Mouse (Mus musculus) kidney, postnatal 0 days (tissue): ENCODE measurements around the gene Atrip. TPM values are rescaled to one million over a fixed set of nuclear protein-coding genes. Genes with fewer than 3 reads are reported as not detected.
A peak's percentile ranks its signal among the peaks of the same experiment; 100 is the strongest.

Source experiments
- ATAC-seq: fragments of 200-750 bp; cut with Nextera tagmentation; replicated peaks from 2 replicates; pipeline ENCODE4 v1.8.0; 2017; ENCODE audit warnings: low read depth, moderate number of reproducible peaks, moderate TSS enrichment, moderate library complexity; ENCODE audit not compliant: low FRiP score
- DNase-seq: peaks from one replicate; pipeline ENCODE4 v3.0.0-alpha.2; 2016; ENCODE audit warnings: low spot score
- H3K27ac ChIP-seq: fragments of 300-500 bp; sonication (generic); 2 replicates; pipeline ENCODE4 v1.5.1; 2014; ENCODE audit warnings: mild to moderate bottlenecking
- H3K27me3 ChIP-seq: fragments of 300-500 bp; sonication (generic); 2 replicates; pipeline ENCODE4 v1.6.1; 2014; ENCODE audit warnings: low read length, mixed read lengths; ENCODE audit not compliant: insufficient read depth
- H3K36me3 ChIP-seq: fragments of 300-500 bp; sonication (generic); 2 replicates; pipeline ENCODE4 v1.6.1; 2014; ENCODE audit warnings: low read length, mixed read lengths; ENCODE audit not compliant: insufficient read depth
- H3K4me1 ChIP-seq: fragments of 300-500 bp; sonication (generic); replicated peaks from 2 replicates; pipeline ENCODE4 v1.6.1; 2014; ENCODE audit warnings: antibody characterized with exemption, low read length, mixed read lengths; ENCODE audit not compliant: insufficient read depth
- H3K4me2 ChIP-seq: fragments of 300-500 bp; sonication (generic); 2 replicates; pipeline ENCODE4 v1.6.1; 2014; ENCODE audit warnings: mild to moderate bottlenecking, low read length, moderate library complexity, mixed read lengths
- H3K4me3 ChIP-seq: fragments of 300-500 bp; sonication (generic); replicated peaks from 2 replicates; pipeline ENCODE4 v1.5.1; 2014; ENCODE audit warnings: low read depth, low read length
- H3K9ac ChIP-seq: fragments of 300-500 bp; sonication (generic); 2 replicates; pipeline ENCODE4 v1.6.1; 2014; ENCODE audit warnings: low read depth, low read length
- H3K9me3 ChIP-seq: fragments of 300-500 bp; sonication (generic); replicated peaks from 2 replicates; pipeline ENCODE4 v1.6.1; 2016; ENCODE audit warnings: low read length, inconsistent platforms, mixed read lengths
- CTCF ChIP-seq: IDR thresholded peaks from 2 replicates; pipeline ENCODE4 v1.5.1; 2016; ENCODE audit warnings: antibody characterized with exemption, low read depth, mild to moderate bottlenecking, moderate library complexity
- WGBS: fragments of 180-500 bp; shearing (Covaris S2); extraction: QIAGEN DNeasy Blood & Tissue Kit; methylation state at CpG from one replicate; pipeline ENCODE4 v1.1.7; 2014; 5-methylcytosine and 5-hydroxymethylcytosine counted together
- polyA plus RNA-seq: library from polyadenylated mRNA; unstranded; fragments of >200 nt; fragmentation: Nextera tagmentation; extraction: Ambion mirVana; gene quantifications from 2 replicates; pipeline ENCODE4 v1.2.1, GENCODE M21; 2015

The Atrip gene
- polyA plus RNA-seq, 1 experiment from 2014 or later = 18.8 TPM

GRCm38 (mm10) chr9:109100307-109100928 lies 26.5 kb upstream of the Atrip start:
- peaks cover 30% of the 10 kb centered on the region for H3K4me1 ChIP-seq
- TF ChIP-seq CTCF = no peak
- WGBS = 85% methylated on average over 20 of the region's 20 CpGs
- DNase-seq = no peak
- no peaks in the 10 kb centered on the region for H3K27me3 ChIP-seq
- no peaks in the 10 kb centered on the region for H3K9me3 ChIP-seq
- ATAC-seq = no peak
- H3K36me3 ChIP-seq = peaks cover 19% of the 10 kb centered on the region; the same call in 1 of the 2 replicates
- peak overlapping the region; percentile 31; the same call in 1 of the 2 replicates for H3K27ac ChIP-seq
- H3K4me2 ChIP-seq = no peak overlapping the region
- H3K4me3 ChIP-seq = no peak overlapping the region
- no peak overlapping the region for H3K9ac ChIP-seq

GRCm38 (mm10) chr9:109098969-109099368 lies 25.0 kb upstream of the Atrip start:
- H3K27ac ChIP-seq = peak overlapping the region; percentile 98
- 24% methylated on average over 4 of the region's 6 CpGs for WGBS
- no peak for ATAC-seq
- DNase-seq = peak; percentile 64
- TF ChIP-seq CTCF = no peak
- H3K4me3 ChIP-seq = no peak overlapping the region
- peaks cover 12% of the 10 kb centered on the region; the same call in 1 of the 2 replicates for H3K36me3 ChIP-seq
- no peaks in the 10 kb centered on the region for H3K9me3 ChIP-seq
- H3K4me2 ChIP-seq = peak overlapping the region; percentile 25; the same call in 1 of the 2 replicates
- H3K4me1 ChIP-seq = peaks cover 32% of the 10 kb centered on the region
- H3K27me3 ChIP-seq = no peaks in the 10 kb centered on the region
- H3K9ac ChIP-seq = peak overlapping the region; percentile 40; the same call in 1 of the 2 replicates

- Histone ChIP-seq H3K4me1 (peaks cover 36% of the 10 kb centered on the region), H3K27ac (peak overlapping the region; percentile 98), H3K4me3 (no peak overlapping the region), H3K4me2 (peak overlapping the region; percentile 91), H3K9me3 (no peaks in the 10 kb centered on the region), H3K9ac (no peak overlapping the region), H3K36me3 (peaks cover 6% of the 10 kb centered on the region; the same call in 1 of the 2 replicates), H3K27me3 (no peaks in the 10 kb centered on the region)
- 79% methylated on average over 8 of the region's 8 CpGs for WGBS
- TF ChIP-seq CTCF = no peak
- ATAC-seq (no peak), DNase-seq (no peak)
Measured at GRCm38 (mm10) chr9:109098366-109098765, 24.4 kb upstream of the Atrip start.

- no peak for TF ChIP-seq CTCF
- no peak for ATAC-seq
- no peaks in the 10 kb centered on the region for H3K27me3 ChIP-seq
- peak overlapping the region; percentile 98 for H3K27ac ChIP-seq
- no peak for DNase-seq
- peak overlapping the region; percentile 91 for H3K4me2 ChIP-seq
- 0 out of 2 replicates have a peak, but pooled peaks cover 4% of the 10 kb centered on the region for H3K36me3 ChIP-seq
- H3K4me3 ChIP-seq = peak overlapping the region; percentile 13; the same call in 1 of the 2 replicates
- 52% methylated on average over 5 of the region's 5 CpGs for WGBS
- no peaks in the 10 kb centered on the region for H3K9me3 ChIP-seq
- peaks cover 39% of the 10 kb centered on the region for H3K4me1 ChIP-seq
- H3K9ac ChIP-seq = 0 out of 2 replicates have a peak overlapping the region, but pooled peaks have one; percentile 31
Measured at GRCm38 (mm10) chr9:109097831-109098230, 23.9 kb upstream of the Atrip start.

GRCm38 (mm10) chr9:109097291-109097690 lies 23.4 kb upstream of the Atrip start:
- no peak for ATAC-seq
- WGBS = 22% methylated on average over 6 of the region's 6 CpGs
- Histone ChIP-seq H3K27me3 (no peaks in the 10 kb centered on the region), H3K4me1 (peaks cover 39% of the 10 kb centered on the region), H3K4me2 (peak overlapping the region; percentile 91), H3K9ac (0 out of 2 replicates have a peak overlapping the region, but pooled peaks have one; percentile 91), H3K27ac (peak overlapping the region; percentile 98), H3K36me3 (0 out of 2 replicates have a peak, but pooled peaks cover 4% of the 10 kb centered on the region), H3K9me3 (no peaks in the 10 kb centered on the region), H3K4me3 (peak overlapping the region; percentile 13; the same call in 1 of the 2 replicates)
- DNase-seq = no peak
- TF ChIP-seq CTCF = no peak; the same call in 1 of the 2 replicates

- DNase-seq (peak; percentile 80), ATAC-seq (no peak)
- Histone ChIP-seq H3K4me2 (peak overlapping the region; percentile 91), H3K9ac (peak overlapping the region; percentile 91), H3K9me3 (no peaks in the 10 kb centered on the region), H3K36me3 (0 out of 2 replicates have a peak, but pooled peaks cover 4% of the 10 kb centered on the region), H3K27me3 (no peaks in the 10 kb centered on the region), H3K27ac (peak overlapping the region; percentile 98), H3K4me1 (peaks cover 39% of the 10 kb centered on the region), H3K4me3 (peak overlapping the region; percentile 74)
- no peak for TF ChIP-seq CTCF
- 21% methylated on average over 6 of the region's 6 CpGs for WGBS
Measured at GRCm38 (mm10) chr9:109096856-109097255, 22.9 kb upstream of the Atrip start.
